Mouse (Mus musculus) stomach, postnatal 0 days (tissue): ENCODE data around the gene Patj.

Experiments
- CTCF ChIP-seq: IDR thresholded peaks from 2 replicates; pipeline ENCODE4 v1.5.1; 2016; ENCODE audit warnings: antibody characterized with exemption, low read depth, mild to moderate bottlenecking, moderate library complexity
- EP300 ChIP-seq: optimal IDR thresholded peaks from 2 replicates; pipeline ENCODE3; 2016; ENCODE audit warnings: antibody characterized with exemption

- TF ChIP-seq CTCF (no peak), EP300 (no peak)
Observed at GRCm38 (mm10) chr4:98666451-98666850, 270.9 kb downstream of the Patj start.
